Mouse (Mus musculus) kidney, embryonic 16.5 days (tissue): ENCODE results near the gene Bcas3. TPM values are rescaled to one million over a fixed set of nuclear protein-coding genes. Genes with fewer than 3 reads are reported as not detected.

Experiments
- ATAC-seq: fragments of 200-750 bp; cut with Nextera tagmentation; 2 replicates; pipeline ENCODE4 v1.8.0; 2017; ENCODE audit warnings: moderate TSS enrichment; ENCODE audit not compliant: low FRiP score, low TSS enrichment
- H3K27ac ChIP-seq: fragments of 300-500 bp; sonication (generic); 2 replicates; pipeline ENCODE4 v1.5.1; 2014; ENCODE audit warnings: low read length
- H3K27me3 ChIP-seq: fragments of 300-500 bp; sonication (generic); 2 replicates; pipeline ENCODE4 v1.6.1; 2014; ENCODE audit warnings: low read length, control low read depth, mixed read lengths; ENCODE audit not compliant: insufficient read depth
- H3K36me3 ChIP-seq: fragments of 300-500 bp; sonication (generic); 2 replicates; pipeline ENCODE4 v1.6.1; 2014; ENCODE audit warnings: low read length, control low read depth, mixed read lengths; ENCODE audit not compliant: insufficient read depth
- H3K4me1 ChIP-seq: fragments of 300-500 bp; sonication (generic); 2 replicates; pipeline ENCODE4 v1.6.1; 2014; ENCODE audit warnings: low read length, control low read depth, mixed read lengths; ENCODE audit not compliant: insufficient read depth
- H3K4me2 ChIP-seq: fragments of 300-500 bp; sonication (generic); replicated peaks from 2 replicates; pipeline ENCODE4 v1.6.1; 2014; ENCODE audit warnings: low read depth, low read length
- H3K4me3 ChIP-seq: fragments of 300-500 bp; sonication (generic); 2 replicates; pipeline ENCODE4 v1.5.1; 2014; ENCODE audit warnings: mild to moderate bottlenecking, low read length
- H3K9ac ChIP-seq: fragments of 300-500 bp; sonication (generic); replicated peaks from 2 replicates; pipeline ENCODE4 v1.6.1; 2014; ENCODE audit warnings: low read length
- H3K9me3 ChIP-seq: fragments of 300-500 bp; sonication (generic); 2 replicates; pipeline ENCODE4 v1.6.1; 2016; ENCODE audit warnings: low read length, control low read depth
- WGBS: fragments of 180-500 bp; shearing (Covaris S2); extraction: QIAGEN DNeasy Blood & Tissue Kit; methylation state at CpG from one replicate; pipeline ENCODE4 v1.1.7; 2014; 5-methylcytosine and 5-hydroxymethylcytosine counted together
- polyA plus RNA-seq: library from polyadenylated mRNA; unstranded; fragments of >200 nt; fragmentation: Nextera tagmentation; extraction: Ambion mirVana; gene quantifications from 2 replicates; pipeline ENCODE4 v1.2.1, GENCODE M21; 2015

Bcas3 gene
- polyA plus RNA-seq, 1 experiment from 2014 or later = 34.7 TPM

GRCm38 (mm10) chr11:85758891-85759290 lies 405.9 kb downstream of the Bcas3 start:
- no peaks in the 10 kb centered on the region for H3K9me3 ChIP-seq
- H3K36me3 ChIP-seq = no peaks in the 10 kb centered on the region
- 90% methylated on average over 9 of the region's 9 CpGs for WGBS
- peaks cover 29% of the 10 kb centered on the region for H3K4me1 ChIP-seq
- no peak for ATAC-seq
- H3K9ac ChIP-seq = no peak overlapping the region
- H3K27ac ChIP-seq = no peak overlapping the region
- H3K4me2 ChIP-seq = no peak overlapping the region
- H3K4me3 ChIP-seq = no peak overlapping the region
- no peaks in the 10 kb centered on the region for H3K27me3 ChIP-seq

GRCm38 (mm10) chr11:85759634-85760439 lies 406.9 kb downstream of the Bcas3 start:
- Histone ChIP-seq H3K4me1 (peaks cover 34% of the 10 kb centered on the region), H3K27ac (peak overlapping the region; percentile 88), H3K9me3 (no peaks in the 10 kb centered on the region), H3K4me3 (no peak overlapping the region), H3K36me3 (no peaks in the 10 kb centered on the region), H3K4me2 (no peak overlapping the region), H3K9ac (0 out of 2 replicates have a peak overlapping the region, but pooled peaks have one; percentile 41), H3K27me3 (no peaks in the 10 kb centered on the region)
- peak; percentile 17; the same call in 1 of the 2 replicates for ATAC-seq
- 48% methylated on average over 14 of the region's 14 CpGs for WGBS

GRCm38 (mm10) chr11:85760486-85761141 lies 407.6 kb downstream of the Bcas3 start:
- Histone ChIP-seq H3K4me2 (no peak overlapping the region), H3K9ac (peak overlapping the region; percentile 41; the same call in 1 of the 2 replicates), H3K27me3 (no peaks in the 10 kb centered on the region), H3K4me1 (peaks cover 36% of the 10 kb centered on the region), H3K36me3 (no peaks in the 10 kb centered on the region), H3K27ac (peak overlapping the region; percentile 88), H3K4me3 (no peak overlapping the region), H3K9me3 (no peaks in the 10 kb centered on the region)
- ATAC-seq = peak; percentile 86
- 17% methylated on average over 6 of the region's 6 CpGs for WGBS

- no peak overlapping the region for H3K4me3 ChIP-seq
- H3K4me2 ChIP-seq = no peak overlapping the region
- peak overlapping the region; percentile 88 for H3K27ac ChIP-seq
- no peaks in the 10 kb centered on the region for H3K36me3 ChIP-seq
- H3K27me3 ChIP-seq = no peaks in the 10 kb centered on the region
- H3K4me1 ChIP-seq = peaks cover 42% of the 10 kb centered on the region
- no peak overlapping the region for H3K9ac ChIP-seq
- H3K9me3 ChIP-seq = no peaks in the 10 kb centered on the region
- ATAC-seq = peak; percentile 30; the same call in 1 of the 2 replicates
- 77% methylated on average over 3 of the region's 3 CpGs for WGBS
Measured at GRCm38 (mm10) chr11:85761170-85761569, 408.2 kb downstream of the Bcas3 start.

- H3K36me3 ChIP-seq = no peaks in the 10 kb centered on the region
- no peak for ATAC-seq
Measured at GRCm38 (mm10) chr11:85763655-85764054, 410.7 kb downstream of the Bcas3 start.

GRCm38 (mm10) chr11:85766106-85766723 lies 413.2 kb downstream of the Bcas3 start:
- Histone ChIP-seq H3K4me1 (peaks cover 29% of the 10 kb centered on the region), H3K9ac (no peak overlapping the region), H3K27me3 (no peaks in the 10 kb centered on the region), H3K27ac (peak overlapping the region; percentile 80), H3K9me3 (no peaks in the 10 kb centered on the region), H3K4me3 (no peak overlapping the region), H3K4me2 (no peak overlapping the region), H3K36me3 (no peaks in the 10 kb centered on the region)
- no peak for ATAC-seq
- WGBS = 37% methylated on average over 7 of the region's 7 CpGs

More at GRCm38 (mm10) chr11:85763655-85764054, 410.7 kb downstream of the Bcas3 start:
- peak overlapping the region; percentile 57 for H3K27ac ChIP-seq
- no peaks in the 10 kb centered on the region for H3K27me3 ChIP-seq
- peaks cover 48% of the 10 kb centered on the region for H3K4me1 ChIP-seq
- H3K4me2 ChIP-seq = no peak overlapping the region
- no peak overlapping the region for H3K4me3 ChIP-seq
- H3K9ac ChIP-seq = 0 out of 2 replicates have a peak overlapping the region, but pooled peaks have one; percentile 9
- no peaks in the 10 kb centered on the region for H3K9me3 ChIP-seq
- 57% methylated on average over 3 of the region's 3 CpGs for WGBS

- H3K4me2 ChIP-seq = no peak overlapping the region
- H3K9me3 ChIP-seq = no peaks in the 10 kb centered on the region
- no peak overlapping the region for H3K9ac ChIP-seq
- H3K27me3 ChIP-seq = no peaks in the 10 kb centered on the region
- ATAC-seq = no peak
- 61% methylated on average over 6 of the region's 6 CpGs for WGBS
- peak overlapping the region; percentile 80 for H3K27ac ChIP-seq
- H3K36me3 ChIP-seq = no peaks in the 10 kb centered on the region
- no peak overlapping the region for H3K4me3 ChIP-seq
- H3K4me1 ChIP-seq = peaks cover 23% of the 10 kb centered on the region
Measured at GRCm38 (mm10) chr11:85766811-85767210, 413.8 kb downstream of the Bcas3 start.

- H3K4me3 ChIP-seq = no peak overlapping the region
- H3K9ac ChIP-seq = no peak overlapping the region
- WGBS = 80% methylated on average over 2 of the region's 2 CpGs
- H3K4me1 ChIP-seq = peaks cover 16% of the 10 kb centered on the region
- H3K36me3 ChIP-seq = no peaks in the 10 kb centered on the region
- H3K9me3 ChIP-seq = no peaks in the 10 kb centered on the region
- no peaks in the 10 kb centered on the region for H3K27me3 ChIP-seq
- no peak for ATAC-seq
- H3K27ac ChIP-seq = no peak overlapping the region
- H3K4me2 ChIP-seq = no peak overlapping the region
Measured at GRCm38 (mm10) chr11:85769740-85770139, 416.8 kb downstream of the Bcas3 start.

- Histone ChIP-seq H3K27ac (no peak overlapping the region), H3K9ac (no peak overlapping the region), H3K4me3 (no peak overlapping the region), H3K9me3 (no peaks in the 10 kb centered on the region), H3K4me2 (no peak overlapping the region), H3K27me3 (no peaks in the 10 kb centered on the region), H3K4me1 (peaks cover 37% of the 10 kb centered on the region), H3K36me3 (no peaks in the 10 kb centered on the region)
- WGBS = 56% methylated on average over 4 of the region's 4 CpGs
- no peak for ATAC-seq
Measured at GRCm38 (mm10) chr11:85773391-85773790, 420.4 kb downstream of the Bcas3 start.
